Mouse (Mus musculus): Measurements from ENCODE around the gene Tshr. TPM values are rescaled to one million over a fixed set of nuclear protein-coding genes. Genes with fewer than 3 reads are reported as not detected.
"Not testable (repeated sequence)": the region's sequence is repeated elsewhere in the genome, so short reads cannot be mapped to it uniquely, and the experiment has no call there.

The Tshr gene
- polyA plus RNA-seq, 1 experiment from 2014 or later, result 0.08 TPM

DNA sequence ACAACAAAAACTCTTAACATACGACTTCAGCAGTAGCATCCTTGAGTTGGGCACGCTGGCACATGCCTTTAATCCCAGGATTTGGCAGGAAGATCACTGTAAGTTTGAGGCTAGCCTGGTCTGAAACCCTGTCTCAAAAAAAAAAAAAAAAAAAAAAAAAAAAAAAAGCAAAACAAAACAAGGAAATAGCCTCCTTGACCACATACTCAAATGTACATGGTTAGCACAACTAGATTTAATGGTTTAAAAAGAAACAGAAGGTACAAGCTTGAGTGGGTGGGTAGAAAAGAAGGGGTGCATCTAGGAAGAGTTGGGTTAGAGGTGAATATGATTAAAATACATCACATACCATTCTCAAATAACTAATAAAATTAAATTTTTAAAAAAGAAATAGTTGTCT is 187.3 kb downstream of the Tshr start:
- no peak overlapping the region for H3K4me2 ChIP-seq (ENCODE audit: low read depth)
- H3K27me3 ChIP-seq (ENCODE audit: control insufficient read depth, insufficient read depth, low read length), result no peaks in the 10 kb centered on the region
- peaks cover 9% of the 10 kb centered on the region for H3K36me3 ChIP-seq (ENCODE audit: control insufficient read depth, insufficient read depth, low read length)
- no peak overlapping the region for H3K9ac ChIP-seq (ENCODE audit: low read length)
- 88% methylated on average over 2 of the region's 2 CpGs for WGBS
- ATAC-seq (ENCODE audit: insufficient read depth, low FRiP score, low TSS enrichment), result no peak
- DNase-seq (ENCODE audit: low spot score), result no peak
- no peak overlapping the region for H3K27ac ChIP-seq (ENCODE audit: low read depth, low read length)
- no peak overlapping the region for H3K4me3 ChIP-seq (ENCODE audit: low read depth, low read length)
- H3K4me1 ChIP-seq (ENCODE audit: control insufficient read depth, insufficient read depth, low read length), result no peaks in the 10 kb centered on the region
- no peaks in the 10 kb centered on the region for H3K9me3 ChIP-seq (ENCODE audit: control insufficient read depth, low read length)

- no peak overlapping the region for H3K4me3 ChIP-seq (ENCODE audit: low read depth, low read length)
- peaks cover 6% of the 10 kb centered on the region for H3K36me3 ChIP-seq (ENCODE audit: control insufficient read depth, insufficient read depth, low read length)
- no peaks in the 10 kb centered on the region for H3K27me3 ChIP-seq (ENCODE audit: control insufficient read depth, insufficient read depth, low read length)
- peaks cover 4% of the 10 kb centered on the region; the same call in 1 of the 2 replicates for H3K4me1 ChIP-seq (ENCODE audit: control insufficient read depth, insufficient read depth, low read length)
- 98% methylated on average over 2 of the region's 2 CpGs for WGBS
- no peaks in the 10 kb centered on the region for H3K9me3 ChIP-seq (ENCODE audit: control insufficient read depth, low read length)
- no peak for DNase-seq (ENCODE audit: low spot score)
- H3K27ac ChIP-seq (ENCODE audit: low read depth, low read length), result no peak overlapping the region
- no peak overlapping the region for H3K9ac ChIP-seq (ENCODE audit: low read length)
- no peak overlapping the region for H3K4me2 ChIP-seq (ENCODE audit: low read depth)
- ATAC-seq (ENCODE audit: insufficient read depth, low FRiP score, low TSS enrichment), result no peak
Measured at GRCm38 (mm10) chr12:91579665-91580064, 195.3 kb downstream of the Tshr start.

GRCm38 (mm10) chr12:91581204-91582070 is 197.1 kb downstream of the Tshr start:
- no peak overlapping the region for H3K4me2 ChIP-seq (ENCODE audit: low read depth)
- 97% methylated on average over 6 of the region's 6 CpGs for WGBS
- H3K27me3 ChIP-seq (ENCODE audit: control insufficient read depth, insufficient read depth, low read length), result no peaks in the 10 kb centered on the region

DNA sequence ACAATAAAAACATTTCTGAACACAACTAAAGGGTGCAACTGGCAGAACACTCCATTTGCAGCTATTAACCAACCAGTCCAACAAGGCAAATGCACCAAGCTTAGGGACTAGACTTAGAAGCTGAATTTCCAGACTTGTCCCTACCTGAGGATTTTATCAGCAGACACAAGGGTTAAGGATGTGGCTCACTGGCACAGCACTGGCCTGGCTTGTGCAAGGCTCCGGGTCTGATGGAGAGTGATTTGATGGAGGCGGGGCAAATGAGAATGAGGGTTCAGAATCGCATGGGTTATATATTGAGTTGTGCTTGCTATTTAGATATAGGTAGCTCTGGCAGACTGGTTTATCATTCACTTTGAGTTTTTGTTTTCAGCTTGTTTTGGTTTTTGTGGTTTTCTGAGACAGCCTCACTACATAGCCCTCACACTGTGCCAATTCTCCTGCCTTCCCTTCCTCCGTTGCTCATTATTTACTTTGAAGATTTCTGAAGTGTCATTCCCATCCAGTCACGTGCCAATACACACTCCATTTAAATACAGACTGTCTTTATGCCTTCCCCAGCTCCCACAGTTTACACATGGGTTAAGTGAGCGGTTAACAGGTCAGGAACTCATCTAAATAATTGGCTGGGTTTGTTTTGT is 198.1 kb downstream of the Tshr start:
- no peak for DNase-seq (ENCODE audit: low spot score)
- Histone ChIP-seq H3K27me3 (ENCODE audit: control insufficient read depth, insufficient read depth, low read length) (no peaks in the 10 kb centered on the region), H3K9ac (ENCODE audit: low read length) (no peak overlapping the region), H3K36me3 (ENCODE audit: control insufficient read depth, insufficient read depth, low read length) (peaks cover 6% of the 10 kb centered on the region), H3K4me1 (ENCODE audit: control insufficient read depth, insufficient read depth, low read length) (peaks cover 9% of the 10 kb centered on the region), H3K27ac (ENCODE audit: low read depth, low read length) (no peak overlapping the region), H3K4me2 (ENCODE audit: low read depth) (no peak overlapping the region), H3K9me3 (ENCODE audit: control insufficient read depth, low read length) (no peaks in the 10 kb centered on the region), H3K4me3 (ENCODE audit: low read depth, low read length) (no peak overlapping the region)
- no peak for ATAC-seq (ENCODE audit: insufficient read depth, low FRiP score, low TSS enrichment)
- 55% methylated on average over 6 of the region's 6 CpGs for WGBS

More at GRCm38 (mm10) chr12:91581204-91582070, 197.1 kb downstream of the Tshr start:
- Histone ChIP-seq H3K9ac (ENCODE audit: low read length) (no peak overlapping the region), H3K4me1 (ENCODE audit: control insufficient read depth, insufficient read depth, low read length) (peaks cover 4% of the 10 kb centered on the region; the same call in 1 of the 2 replicates), H3K9me3 (ENCODE audit: control insufficient read depth, low read length) (no peaks in the 10 kb centered on the region), H3K27ac (ENCODE audit: low read depth, low read length) (no peak overlapping the region), H3K36me3 (ENCODE audit: control insufficient read depth, insufficient read depth, low read length) (peaks cover 6% of the 10 kb centered on the region), H3K4me3 (ENCODE audit: low read depth, low read length) (no peak overlapping the region)
- ATAC-seq (ENCODE audit: insufficient read depth, low FRiP score, low TSS enrichment) (no peak), DNase-seq (ENCODE audit: low spot score) (no peak)

DNA sequence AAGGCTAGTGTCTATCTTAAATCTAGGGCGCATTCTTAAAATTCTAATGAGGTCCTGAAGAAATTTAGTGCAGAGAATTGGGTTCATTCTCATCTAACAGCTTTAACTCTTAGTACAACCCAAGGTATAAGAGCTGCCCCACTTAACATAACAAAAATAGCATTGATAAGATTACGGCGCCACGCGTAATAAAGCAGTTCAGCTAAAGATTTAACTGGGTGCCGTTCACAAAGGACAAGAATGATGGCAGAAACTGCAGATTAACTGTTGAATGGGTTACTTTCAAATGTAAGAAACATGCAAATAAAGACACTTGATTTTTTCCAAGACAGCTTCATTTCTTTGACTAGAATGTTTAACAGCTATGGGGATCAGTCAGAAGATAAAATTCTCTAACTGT is 199.0 kb downstream of the Tshr start:
- Histone ChIP-seq H3K4me2 (ENCODE audit: low read depth) (no peak overlapping the region), H3K9ac (ENCODE audit: low read length) (no peak overlapping the region), H3K9me3 (ENCODE audit: control insufficient read depth, low read length) (no peaks in the 10 kb centered on the region), H3K36me3 (ENCODE audit: control insufficient read depth, insufficient read depth, low read length) (peaks cover 6% of the 10 kb centered on the region), H3K27me3 (ENCODE audit: control insufficient read depth, insufficient read depth, low read length) (no peaks in the 10 kb centered on the region), H3K27ac (ENCODE audit: low read depth, low read length) (no peak overlapping the region), H3K4me3 (ENCODE audit: low read depth, low read length) (no peak overlapping the region), H3K4me1 (ENCODE audit: control insufficient read depth, insufficient read depth, low read length) (peaks cover 9% of the 10 kb centered on the region)
- no peak for DNase-seq (ENCODE audit: low spot score)
- WGBS, result 50% methylated on average over 6 of the region's 6 CpGs
- ATAC-seq (ENCODE audit: insufficient read depth, low FRiP score, low TSS enrichment), result no peak

GRCm38 (mm10) chr12:91585206-91585605 is 200.8 kb downstream of the Tshr start:
- H3K4me3 ChIP-seq (ENCODE audit: low read depth, low read length), result no peak overlapping the region
- DNase-seq (ENCODE audit: low spot score) (no peak), ATAC-seq (ENCODE audit: insufficient read depth, low FRiP score, low TSS enrichment) (no peak)
- peaks cover 9% of the 10 kb centered on the region for H3K4me1 ChIP-seq (ENCODE audit: control insufficient read depth, insufficient read depth, low read length)
- H3K27ac ChIP-seq (ENCODE audit: low read depth, low read length), result no peak overlapping the region
- H3K27me3 ChIP-seq (ENCODE audit: control insufficient read depth, insufficient read depth, low read length), result no peaks in the 10 kb centered on the region
- H3K36me3 ChIP-seq (ENCODE audit: control insufficient read depth, insufficient read depth, low read length), result peaks cover 6% of the 10 kb centered on the region
- no peak overlapping the region for H3K4me2 ChIP-seq (ENCODE audit: low read depth)
- WGBS, result 95% methylated on average over 3 of the region's 3 CpGs
- H3K9ac ChIP-seq (ENCODE audit: low read length), result no peak overlapping the region
- no peaks in the 10 kb centered on the region for H3K9me3 ChIP-seq (ENCODE audit: control insufficient read depth, low read length)

- not testable (repeated sequence) for H3K4me2 ChIP-seq (ENCODE audit: low read depth); DNase-seq (ENCODE audit: low spot score); H3K4me3 ChIP-seq (ENCODE audit: low read depth, low read length); ATAC-seq (ENCODE audit: insufficient read depth, low FRiP score, low TSS enrichment); H3K36me3 ChIP-seq (ENCODE audit: control insufficient read depth, insufficient read depth, low read length); H3K9ac ChIP-seq (ENCODE audit: low read length); H3K27ac ChIP-seq (ENCODE audit: low read depth, low read length); H3K9me3 ChIP-seq (ENCODE audit: control insufficient read depth, low read length); H3K27me3 ChIP-seq (ENCODE audit: control insufficient read depth, insufficient read depth, low read length)
- 93% methylated on average over 4 of the region's 4 CpGs for WGBS
- peaks cover 11% of the 10 kb centered on the region for H3K4me1 ChIP-seq (ENCODE audit: control insufficient read depth, insufficient read depth, low read length)
Measured at GRCm38 (mm10) chr12:91585815-91586214, 201.5 kb downstream of the Tshr start.

DNA sequence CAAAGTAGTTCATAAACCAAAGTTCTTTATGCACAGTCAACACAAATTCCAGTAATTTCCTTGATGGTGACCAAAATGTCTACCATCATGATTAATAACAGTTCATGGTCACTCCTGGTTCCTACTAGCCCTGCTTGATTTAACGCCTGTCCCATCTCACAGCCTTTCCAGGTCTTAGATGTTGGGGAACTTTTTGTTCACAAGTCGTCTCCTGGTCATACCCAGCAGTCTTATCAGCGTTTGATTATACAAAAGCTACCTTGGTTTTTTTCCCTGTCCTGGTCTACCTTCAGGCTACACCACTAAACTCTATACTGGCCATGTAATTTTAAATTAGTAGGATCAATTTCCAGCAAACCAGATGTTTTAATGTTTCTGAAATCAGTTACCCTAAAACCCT is 202.7 kb downstream of the Tshr start:
- Histone ChIP-seq H3K4me2 (ENCODE audit: low read depth) (peak overlapping the region; percentile 47), H3K4me1 (ENCODE audit: control insufficient read depth, insufficient read depth, low read length) (peaks cover 15% of the 10 kb centered on the region), H3K9ac (ENCODE audit: low read length) (no peak overlapping the region), H3K27me3 (ENCODE audit: control insufficient read depth, insufficient read depth, low read length) (no peaks in the 10 kb centered on the region), H3K9me3 (ENCODE audit: control insufficient read depth, low read length) (no peaks in the 10 kb centered on the region), H3K4me3 (ENCODE audit: low read depth, low read length) (peak overlapping the region; percentile 69), H3K27ac (ENCODE audit: low read depth, low read length) (no peak overlapping the region), H3K36me3 (ENCODE audit: control insufficient read depth, insufficient read depth, low read length) (peaks cover 6% of the 10 kb centered on the region)
- 58% methylated on average over 3 of the region's 3 CpGs for WGBS
- DNase-seq (ENCODE audit: low spot score) (no peak), ATAC-seq (ENCODE audit: insufficient read depth, low FRiP score, low TSS enrichment) (no peak)
